Comparison of ENCODE assay signal across 8 mouse cellular contexts in the genomic region with DNA sequence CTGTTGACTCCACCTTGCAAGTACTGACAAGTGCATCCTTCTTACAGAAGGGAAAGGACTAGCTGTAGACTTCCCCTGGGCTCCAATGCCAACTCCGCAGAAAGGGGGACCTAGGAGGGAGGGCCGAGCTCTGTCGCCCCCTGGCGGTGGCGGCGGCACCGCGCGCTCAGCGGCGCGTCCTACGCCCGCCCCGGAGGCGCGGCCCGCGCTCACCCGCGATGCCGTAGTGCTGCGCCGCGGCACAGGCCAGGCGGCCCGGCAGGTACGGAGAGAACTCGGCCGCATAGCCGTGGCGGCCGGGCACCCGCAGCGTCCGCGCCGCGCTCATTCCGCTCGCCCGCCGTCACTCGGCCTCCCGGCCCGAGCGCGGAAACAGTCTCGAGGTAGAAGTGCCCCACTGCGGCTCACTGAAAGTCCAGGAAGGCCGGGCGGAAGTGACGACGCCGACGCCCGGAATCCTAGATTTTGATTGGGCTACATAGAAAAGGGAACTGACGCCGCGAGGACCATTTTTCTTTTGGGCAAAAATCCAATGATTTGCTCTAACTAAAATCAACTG. TPM values are rescaled to one million over a fixed set of nuclear protein-coding genes. Genes with fewer than 3 reads are reported as not detected.
DNase-seq lines count a peak whose midpoint lies in the region; ATAC-seq lines count a peak whose summit lies in the region.

A gene (minus strand): TSS at position 444 of the 559 bp plus-strand sequence.

- peak; percentile 95 for DNase-seq in R1 (ENCODE audit: low read depth, low spot score)
- DNase-seq in cerebellum, postnatal 25 days, result peak; percentile 95 to 97
- DNase-seq in frontal cortex, postnatal 36 days (ENCODE audit: low spot score in 2 of 2), result peak; percentile 93 to 96
- DNase-seq in left cerebral cortex, adult 11 months (ENCODE audit: low spot score), result peak; percentile 90
- DNase-seq in lung, postnatal 4 days, result peak; percentile 92 to 95
- DNase-seq in right cerebral cortex, adult 18-20 months, result peak; percentile 95
- DNase-seq in urinary bladder, postnatal 10 days (ENCODE audit: low spot score), result peak; percentile 58

- H3K27ac ChIP-seq in hindbrain, embryonic 15.5 days (replicated peaks), result peak within 1 kb of the TSS; percentile 95

- peak within 1 kb of the TSS; percentile 69 for H3K9ac ChIP-seq in hindbrain, embryonic 15.5 days

- H3K9me3 ChIP-seq in hindbrain, embryonic 15.5 days, result no peaks in the 10 kb centered on the region

- under 1% methylated on average over 60 of the region's 60 CpGs for WGBS in hindbrain, embryonic 15.5 days

- H3K27me3 ChIP-seq in hindbrain, embryonic 15.5 days, result peaks cover 4% of the 10 kb centered on the region; the same call in 1 of the 2 replicates

- no peaks in the 10 kb centered on the region for H3K36me3 ChIP-seq in hindbrain, embryonic 15.5 days

- H3K4me3 ChIP-seq in hindbrain, embryonic 15.5 days, result peak within 1 kb of the TSS; percentile 68

- peak; percentile 99 for ATAC-seq in hindbrain, embryonic 15.5 days (ENCODE audit: low FRiP score, low read depth)

- no peaks in the 10 kb centered on the region; the same call in 1 of the 2 replicates for H3K4me1 ChIP-seq in hindbrain, embryonic 15.5 days (replicated peaks)

- peak within 1 kb of the TSS; percentile 47 for H3K4me2 ChIP-seq in hindbrain, embryonic 15.5 days

RNA-seq across cellular contexts. Expression of the gene that starts here (rescaled TPM):
- polyA plus RNA-seq in hindbrain, embryonic 15.5 days (2015; fragmentation: Nextera tagmentation; extraction: Ambion mirVana), result 28.9 and 30.1 TPM in 2 replicates

Comparison
In these comparisons a context has a peak if more than half of its experiments do, and no peak if none do; other contexts are left out.
1. Peak in every context shown above with its lines: DNase-seq, ATAC-seq, H3K4me3 ChIP-seq and H3K27ac ChIP-seq.